Mouse (Mus musculus) lung, adult 18-20 months (tissue): ENCODE data around the gene Fos.

ENCODE experiments used
- DNase-seq, 2 experiments: peaks; one replicate each; pipeline ENCODE4 v3.0.0; 2022; ENCODE audit warnings: mixed read lengths in 2 of 2

Fos gene

GRCm38 (mm10) chr12:85461913-85462663 lies 11.6 kb upstream of the Fos start:
- DNase-seq = no peak

GRCm38 (mm10) chr12:85462802-85463201 lies 10.9 kb upstream of the Fos start:
- DNase-seq = peak in 1 of 2 experiments; percentile 48

GRCm38 (mm10) chr12:85464431-85464830 lies 9.3 kb upstream of the Fos start:
- DNase-seq = no peak

DNA sequence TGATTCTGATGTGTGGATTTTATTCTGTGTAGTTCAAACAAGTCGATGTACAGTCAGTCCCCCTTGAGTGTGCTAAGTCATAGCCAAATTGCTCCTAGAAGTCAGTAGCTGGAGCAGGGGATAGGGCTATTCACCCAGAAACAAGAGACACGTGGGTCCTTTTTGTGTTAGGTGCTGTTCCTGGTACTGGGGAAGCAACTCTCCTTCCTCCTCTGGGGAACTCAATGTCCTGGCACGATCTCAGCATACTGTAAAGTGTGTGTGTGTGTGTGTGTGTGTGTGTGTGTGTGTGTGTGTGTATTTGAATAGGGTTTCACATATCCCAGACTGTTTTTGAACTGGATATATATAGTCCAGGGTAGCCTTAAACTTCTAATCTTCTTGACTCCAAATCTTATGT lies 8.8 kb upstream of the Fos start:
- peak in 1 of 2 experiments; percentile 63 for DNase-seq

DNA sequence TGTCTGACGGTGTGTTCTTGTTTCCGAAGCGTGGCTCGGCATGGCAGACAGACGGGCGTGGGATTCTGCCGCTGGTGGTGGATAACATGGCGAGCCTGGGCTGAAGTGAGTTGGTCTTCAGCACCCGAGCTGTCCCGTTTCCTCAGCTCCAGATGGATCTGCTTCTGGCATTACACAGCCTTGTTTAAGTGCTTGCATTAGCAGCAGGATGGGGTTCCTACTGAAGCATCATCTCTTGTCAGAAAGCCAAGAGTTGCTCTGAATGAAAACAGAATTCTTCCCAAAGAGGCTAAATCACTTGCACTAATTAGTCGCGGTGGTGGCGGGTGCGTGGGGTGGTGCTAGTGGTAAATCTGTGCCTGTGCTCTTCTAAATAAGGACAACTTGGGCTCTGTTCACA lies 5.8 kb upstream of the Fos start:
- no peak for DNase-seq

GRCm38 (mm10) chr12:85468666-85469065 lies 5.0 kb upstream of the Fos start:
- DNase-seq = peak; percentile 82 to 83

- DNase-seq = peak; percentile 90 to 94
Measured at GRCm38 (mm10) chr12:85471920-85472655, 1.6 kb upstream of the Fos start.

- no peak for DNase-seq
Measured at GRCm38 (mm10) chr12:85472656-85473410, 857 bp upstream of the Fos start.

DNA sequence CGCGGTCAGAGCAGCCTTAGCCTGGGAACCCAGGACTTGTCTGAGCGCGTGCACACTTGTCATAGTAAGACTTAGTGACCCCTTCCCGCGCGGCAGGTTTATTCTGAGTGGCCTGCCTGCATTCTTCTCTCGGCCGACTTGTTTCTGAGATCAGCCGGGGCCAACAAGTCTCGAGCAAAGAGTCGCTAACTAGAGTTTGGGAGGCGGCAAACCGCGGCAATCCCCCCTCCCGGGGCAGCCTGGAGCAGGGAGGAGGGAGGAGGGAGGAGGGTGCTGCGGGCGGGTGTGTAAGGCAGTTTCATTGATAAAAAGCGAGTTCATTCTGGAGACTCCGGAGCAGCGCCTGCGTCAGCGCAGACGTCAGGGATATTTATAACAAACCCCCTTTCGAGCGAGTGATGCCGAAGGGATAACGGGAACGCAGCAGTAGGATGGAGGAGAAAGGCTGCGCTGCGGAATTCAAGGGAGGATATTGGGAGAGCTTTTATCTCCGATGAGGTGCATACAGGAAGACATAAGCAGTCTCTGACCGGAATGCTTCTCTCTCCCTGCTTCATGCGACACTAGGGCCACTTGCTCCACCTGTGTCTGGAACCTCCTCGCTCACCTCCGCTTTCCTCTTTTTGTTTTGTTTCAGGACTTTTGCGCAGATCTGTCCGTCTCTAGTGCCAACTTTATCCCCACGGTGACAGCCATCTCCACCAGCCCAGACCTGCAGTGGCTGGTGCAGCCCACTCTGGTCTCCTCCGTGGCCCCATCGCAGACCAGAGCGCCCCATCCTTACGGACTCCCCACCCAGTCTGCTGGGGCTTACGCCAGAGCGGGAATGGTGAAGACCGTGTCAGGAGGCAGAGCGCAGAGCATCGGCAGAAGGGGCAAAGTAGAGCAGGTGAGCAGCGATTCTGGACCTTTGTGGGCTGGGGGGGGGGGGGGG lies 875 bp downstream of the Fos start:
- DNase-seq = peak; percentile 68 to 75

GRCm38 (mm10) chr12:85475232-85475919 lies 1.7 kb downstream of the Fos start:
- DNase-seq = no peak

DNA sequence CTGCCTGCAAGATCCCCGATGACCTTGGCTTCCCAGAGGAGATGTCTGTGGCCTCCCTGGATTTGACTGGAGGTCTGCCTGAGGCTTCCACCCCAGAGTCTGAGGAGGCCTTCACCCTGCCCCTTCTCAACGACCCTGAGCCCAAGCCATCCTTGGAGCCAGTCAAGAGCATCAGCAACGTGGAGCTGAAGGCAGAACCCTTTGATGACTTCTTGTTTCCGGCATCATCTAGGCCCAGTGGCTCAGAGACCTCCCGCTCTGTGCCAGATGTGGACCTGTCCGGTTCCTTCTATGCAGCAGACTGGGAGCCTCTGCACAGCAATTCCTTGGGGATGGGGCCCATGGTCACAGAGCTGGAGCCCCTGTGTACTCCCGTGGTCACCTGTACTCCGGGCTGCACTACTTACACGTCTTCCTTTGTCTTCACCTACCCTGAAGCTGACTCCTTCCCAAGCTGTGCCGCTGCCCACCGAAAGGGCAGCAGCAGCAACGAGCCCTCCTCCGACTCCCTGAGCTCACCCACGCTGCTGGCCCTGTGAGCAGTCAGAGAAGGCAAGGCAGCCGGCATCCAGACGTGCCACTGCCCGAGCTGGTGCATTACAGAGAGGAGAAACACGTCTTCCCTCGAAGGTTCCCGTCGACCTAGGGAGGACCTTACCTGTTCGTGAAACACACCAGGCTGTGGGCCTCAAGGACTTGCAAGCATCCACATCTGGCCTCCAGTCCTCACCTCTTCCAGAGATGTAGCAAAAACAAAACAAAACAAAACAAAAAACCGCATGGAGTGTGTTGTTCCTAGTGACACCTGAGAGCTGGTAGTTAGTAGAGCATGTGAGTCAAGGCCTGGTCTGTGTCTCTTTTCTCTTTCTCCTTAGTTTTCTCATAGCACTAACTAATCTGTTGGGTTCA lies 2.5 kb downstream of the Fos start:
- no peak for DNase-seq

GRCm38 (mm10) chr12:85477219-85477618 lies 3.5 kb downstream of the Fos start:
- DNase-seq = no peak

GRCm38 (mm10) chr12:85477804-85478203 lies 4.1 kb downstream of the Fos start:
- DNase-seq = no peak

- DNase-seq = no peak
Measured at GRCm38 (mm10) chr12:85478696-85479095, 5.0 kb downstream of the Fos start.

DNA sequence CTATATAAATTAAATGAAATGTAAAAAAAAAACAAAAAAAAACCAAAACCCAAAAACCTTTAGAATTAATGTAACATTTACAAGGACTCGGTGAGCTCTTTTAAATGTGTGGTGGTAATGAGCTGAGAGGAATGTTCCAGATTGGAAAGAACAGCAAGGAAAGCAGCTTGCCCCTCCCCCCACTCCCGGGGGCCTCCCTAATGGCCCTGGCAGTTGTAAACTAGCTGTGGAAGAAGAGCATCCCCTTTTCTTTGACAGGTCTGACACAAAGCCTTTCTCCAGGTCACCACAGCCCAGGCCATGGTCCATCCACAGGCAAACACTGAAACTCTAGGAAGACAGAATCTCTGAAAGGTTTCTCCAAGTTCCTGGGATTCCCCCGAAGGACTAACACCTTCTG lies 5.5 kb downstream of the Fos start:
- no peak for DNase-seq

DNA sequence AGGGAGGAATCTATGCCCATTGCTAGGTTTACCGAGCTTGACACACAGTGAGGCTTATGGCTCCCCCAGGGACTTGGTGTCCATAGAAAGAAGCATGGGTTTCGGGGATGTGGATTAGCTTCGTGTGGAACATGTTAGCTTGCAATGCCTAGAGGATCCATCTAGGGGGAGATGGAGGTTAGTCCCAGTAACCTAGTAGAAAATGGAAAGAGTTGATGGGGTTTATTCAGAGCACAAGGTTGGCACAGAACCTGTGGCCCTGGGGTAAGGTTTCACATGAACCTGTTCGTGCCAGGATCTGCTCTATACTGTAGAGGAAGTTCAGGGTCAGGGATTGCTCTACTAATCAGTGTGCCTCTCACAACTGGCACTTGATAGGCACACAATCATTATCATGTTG lies 9.5 kb downstream of the Fos start:
- DNase-seq = no peak

- DNase-seq = no peak
Measured at GRCm38 (mm10) chr12:85484655-85485054, 11.0 kb downstream of the Fos start.

DNA sequence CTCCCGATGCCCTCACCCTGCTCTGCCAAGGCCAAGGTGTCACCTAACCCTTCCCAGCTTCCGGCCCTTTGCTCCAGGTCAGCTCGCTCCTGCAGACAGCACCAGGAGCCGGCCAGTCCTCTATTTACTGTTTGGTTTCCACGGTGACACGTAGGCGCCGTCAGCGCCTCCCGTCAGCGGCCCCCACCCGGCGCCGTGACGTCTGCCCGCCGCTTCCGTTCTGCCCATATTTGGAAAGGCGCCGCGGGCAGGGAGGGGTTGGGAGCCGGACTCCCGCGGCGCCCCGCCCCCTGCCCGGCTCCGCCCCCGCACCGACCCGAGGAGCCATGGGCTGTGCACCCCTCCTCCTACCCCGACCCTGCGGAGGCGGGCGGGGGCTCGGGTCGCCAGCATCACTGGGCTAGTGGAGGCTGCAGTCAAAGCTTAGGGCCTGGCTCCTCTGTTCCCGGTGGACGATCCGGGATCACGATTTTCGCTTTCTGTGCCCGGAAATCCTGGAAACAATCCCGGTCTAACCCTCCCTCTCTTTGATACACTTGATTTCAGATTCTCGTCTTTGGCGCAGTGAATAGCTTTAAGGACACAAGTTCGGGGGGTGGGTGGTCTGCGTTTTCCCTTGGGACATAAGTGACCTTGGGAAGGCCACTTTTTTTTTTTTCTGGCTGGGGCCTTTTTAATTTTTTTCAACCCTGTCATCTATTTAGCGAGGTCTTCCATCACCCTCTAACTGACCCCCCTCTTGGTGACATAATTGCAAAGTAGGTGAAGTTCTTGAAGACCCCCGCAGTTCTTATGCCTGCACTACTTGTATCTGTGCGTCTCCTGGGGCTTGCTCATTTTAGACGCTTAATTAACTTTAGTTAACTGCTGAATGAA lies 12.4 kb downstream of the Fos start:
- peak; percentile 95 to 97 for DNase-seq

DNA sequence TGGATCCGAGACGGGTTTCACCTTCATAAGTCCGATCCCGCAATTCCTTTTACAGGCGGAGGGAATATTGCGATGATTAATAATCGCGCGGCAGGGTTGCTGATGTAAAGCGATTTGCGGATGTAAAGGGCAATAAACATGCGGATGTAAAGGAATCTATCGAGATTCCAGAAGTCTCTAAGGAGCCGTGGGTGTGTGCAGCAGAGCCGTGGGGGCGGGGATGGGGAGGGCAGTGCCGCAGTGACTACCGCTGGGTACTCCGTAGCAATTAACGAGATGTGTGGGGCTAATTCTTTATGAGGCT lies 13.0 kb downstream of the Fos start:
- peak in 1 of 2 experiments; percentile 50 for DNase-seq
